Mouse (Mus musculus): Measurements from ENCODE around the gene Prg4. TPM values are rescaled to one million over a fixed set of nuclear protein-coding genes. Genes with fewer than 3 reads are reported as not detected.
A peak's percentile ranks its signal among the peaks of the same experiment; 100 is the strongest.

The Prg4 gene
- total and polyA plus RNA-seq, 2 experiments from 2014 or later, result 2.0 to 12.9 TPM

DNA sequence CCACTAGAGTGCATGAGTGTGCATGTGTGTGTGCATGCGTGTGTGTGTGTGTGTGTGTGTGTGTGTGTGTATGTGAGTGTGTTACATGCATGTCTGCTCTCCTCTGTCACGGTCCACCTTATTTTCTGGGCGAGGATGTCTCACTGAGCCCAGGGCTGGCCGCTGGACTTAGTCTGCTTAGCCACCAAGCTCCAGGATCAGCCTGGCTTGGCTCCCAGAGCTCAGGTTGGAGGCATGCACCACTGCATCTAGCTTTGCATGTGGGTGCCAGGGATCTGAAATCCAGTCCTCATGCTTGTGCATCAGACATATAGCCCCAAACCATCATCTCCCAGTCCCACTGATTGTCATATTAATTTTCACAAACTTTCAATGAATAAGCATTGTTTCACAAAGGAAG, 2.3 kb downstream of the Prg4 start:
- WGBS, result 80% methylated on average over 4 of the region's 4 CpGs
- ATAC-seq (ENCODE audit: low FRiP score) (no peak), DNase-seq (ENCODE audit: low spot score) (no peak)
- TF ChIP-seq CTCF (IDR thresholded peaks at IDR 0.05), result no peak
- no peak overlapping the region for H3K9ac ChIP-seq (replicated peaks; ENCODE audit: low read length, poor library complexity, severe bottlenecking)
- H3K36me3 ChIP-seq (ENCODE audit: insufficient read depth, low read length), result no peaks in the 10 kb centered on the region
- no peak overlapping the region for H3K27ac ChIP-seq (ENCODE audit: low read depth, low read length)
- no peak overlapping the region for H3K4me3 ChIP-seq (ENCODE audit: low read depth, low read length)
- no peaks in the 10 kb centered on the region for H3K9me3 ChIP-seq (ENCODE audit: low read length)
- no peak overlapping the region for H3K4me2 ChIP-seq (ENCODE audit: low read depth, low read length, poor library complexity, severe bottlenecking)
- no peaks in the 10 kb centered on the region for H3K27me3 ChIP-seq (ENCODE audit: insufficient read depth, low read length)
- no peaks in the 10 kb centered on the region for H3K4me1 ChIP-seq (ENCODE audit: insufficient read depth, low read length)

- DNase-seq (ENCODE audit: low spot score) (no peak), ATAC-seq (ENCODE audit: low FRiP score) (no peak)
- no peak overlapping the region for H3K4me3 ChIP-seq (ENCODE audit: low read depth, low read length)
- H3K9ac ChIP-seq (replicated peaks; ENCODE audit: low read length, poor library complexity, severe bottlenecking), result no peak overlapping the region
- no peak overlapping the region for H3K27ac ChIP-seq (ENCODE audit: low read depth, low read length)
- H3K4me1 ChIP-seq (ENCODE audit: insufficient read depth, low read length), result no peaks in the 10 kb centered on the region
- H3K27me3 ChIP-seq (ENCODE audit: insufficient read depth, low read length), result no peaks in the 10 kb centered on the region
- no peaks in the 10 kb centered on the region for H3K9me3 ChIP-seq (ENCODE audit: low read length)
- no peaks in the 10 kb centered on the region for H3K36me3 ChIP-seq (ENCODE audit: insufficient read depth, low read length)
- no peak overlapping the region for H3K4me2 ChIP-seq (ENCODE audit: low read depth, low read length, poor library complexity, severe bottlenecking)
- 84% methylated on average over 5 of the region's 5 CpGs for WGBS
- no peak for TF ChIP-seq CTCF (IDR thresholded peaks at IDR 0.05)
Measured at GRCm38 (mm10) chr1:150463068-150463467, 2.9 kb downstream of the Prg4 start.

DNA sequence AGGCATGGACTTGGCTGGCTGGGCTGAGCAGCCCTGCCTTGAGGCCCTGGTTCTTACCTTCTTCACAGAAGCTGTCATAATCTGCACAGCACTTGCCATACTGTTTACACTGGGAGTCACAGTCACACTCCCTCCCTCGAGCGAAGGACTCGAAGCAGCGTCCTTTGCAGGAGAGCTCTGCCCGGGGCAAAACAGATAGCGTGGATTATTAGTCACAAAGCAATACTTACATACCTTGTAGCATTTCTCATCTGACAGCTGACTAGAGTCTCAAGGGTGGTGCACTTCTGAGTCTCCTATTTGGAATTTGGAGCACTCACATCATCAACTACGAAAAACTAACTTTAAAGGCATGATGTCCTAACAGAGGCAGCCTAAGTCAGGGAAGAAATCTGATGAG, 5.4 kb downstream of the Prg4 start:
- 73% methylated on average over 7 of the region's 7 CpGs for WGBS
- ATAC-seq (ENCODE audit: low FRiP score) (no peak; the same call in 1 of the 2 replicates), DNase-seq (ENCODE audit: low spot score) (no peak)
- Histone ChIP-seq H3K27me3 (ENCODE audit: insufficient read depth, low read length) (no peaks in the 10 kb centered on the region), H3K27ac (ENCODE audit: low read depth, low read length) (no peak overlapping the region), H3K4me1 (ENCODE audit: insufficient read depth, low read length) (no peaks in the 10 kb centered on the region), H3K4me2 (ENCODE audit: low read depth, low read length, poor library complexity, severe bottlenecking) (no peak overlapping the region), H3K9ac (replicated peaks; ENCODE audit: low read length, poor library complexity, severe bottlenecking) (no peak overlapping the region), H3K4me3 (ENCODE audit: low read depth, low read length) (no peak overlapping the region), H3K36me3 (ENCODE audit: insufficient read depth, low read length) (no peaks in the 10 kb centered on the region), H3K9me3 (ENCODE audit: low read length) (no peaks in the 10 kb centered on the region)
- TF ChIP-seq CTCF (IDR thresholded peaks at IDR 0.05), result no peak

DNA sequence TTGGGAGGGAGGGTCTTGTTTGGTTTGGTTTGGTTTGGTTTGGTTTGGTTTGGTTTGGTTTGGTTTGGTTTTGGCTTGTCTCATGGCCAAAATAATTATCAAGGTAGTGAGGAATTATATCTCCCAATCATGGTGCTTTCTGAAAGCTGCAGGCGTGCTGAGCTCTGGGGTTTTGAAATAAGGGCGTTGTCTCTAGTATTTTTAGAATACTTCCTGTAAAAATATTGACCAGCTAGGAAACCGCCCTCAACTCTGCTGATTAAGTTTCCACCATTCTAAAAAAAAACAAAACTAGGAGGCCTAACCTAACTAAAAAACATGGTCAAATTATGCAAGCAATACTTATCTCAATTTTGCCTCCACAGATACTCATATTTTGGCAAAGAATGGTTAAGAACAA, 6.4 kb downstream of the Prg4 start:
- H3K27ac ChIP-seq (ENCODE audit: low read depth, low read length), result no peak overlapping the region
- no peaks in the 10 kb centered on the region for H3K4me1 ChIP-seq (ENCODE audit: insufficient read depth, low read length)
- no peak for TF ChIP-seq CTCF (IDR thresholded peaks at IDR 0.05)
- DNase-seq (ENCODE audit: low spot score) (no peak), ATAC-seq (ENCODE audit: low FRiP score) (no peak)
- no peak overlapping the region for H3K4me3 ChIP-seq (ENCODE audit: low read depth, low read length)
- H3K4me2 ChIP-seq (ENCODE audit: low read depth, low read length, poor library complexity, severe bottlenecking), result no peak overlapping the region
- no peak overlapping the region for H3K9ac ChIP-seq (replicated peaks; ENCODE audit: low read length, poor library complexity, severe bottlenecking)
- WGBS, result 87% methylated on average over 3 of the region's 3 CpGs
- no peaks in the 10 kb centered on the region for H3K9me3 ChIP-seq (ENCODE audit: low read length)
- H3K36me3 ChIP-seq (ENCODE audit: insufficient read depth, low read length), result no peaks in the 10 kb centered on the region
- H3K27me3 ChIP-seq (ENCODE audit: insufficient read depth, low read length), result no peaks in the 10 kb centered on the region

DNA sequence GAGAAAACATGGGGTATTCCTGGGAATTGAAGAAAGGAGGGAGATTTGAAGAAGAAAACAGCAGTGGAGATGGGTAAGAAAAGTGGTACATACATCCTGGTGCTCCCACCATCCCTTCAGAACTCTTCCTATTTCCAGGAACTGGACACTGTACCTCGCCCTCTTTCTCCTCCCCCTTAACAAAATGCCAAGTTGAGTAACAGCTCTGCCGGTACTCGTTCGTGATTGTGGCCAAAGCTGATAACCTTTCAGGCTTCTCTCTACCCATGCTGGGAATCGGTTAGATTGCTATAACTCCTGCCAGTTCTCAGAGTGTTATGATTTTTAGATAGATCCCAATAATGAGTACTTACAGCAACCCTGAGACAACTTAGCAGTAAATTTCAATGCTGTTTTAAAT, 7.0 kb downstream of the Prg4 start:
- 94% methylated on average over 5 of the region's 5 CpGs for WGBS
- H3K36me3 ChIP-seq (ENCODE audit: insufficient read depth, low read length), result no peaks in the 10 kb centered on the region
- H3K4me1 ChIP-seq (ENCODE audit: insufficient read depth, low read length), result no peaks in the 10 kb centered on the region
- no peak overlapping the region for H3K9ac ChIP-seq (replicated peaks; ENCODE audit: low read length, poor library complexity, severe bottlenecking)
- no peak overlapping the region for H3K27ac ChIP-seq (ENCODE audit: low read depth, low read length)
- DNase-seq (ENCODE audit: low spot score) (no peak), ATAC-seq (ENCODE audit: low FRiP score) (no peak)
- no peak for TF ChIP-seq CTCF (IDR thresholded peaks at IDR 0.05)
- no peak overlapping the region for H3K4me2 ChIP-seq (ENCODE audit: low read depth, low read length, poor library complexity, severe bottlenecking)
- H3K9me3 ChIP-seq (ENCODE audit: low read length), result no peaks in the 10 kb centered on the region
- H3K27me3 ChIP-seq (ENCODE audit: insufficient read depth, low read length), result no peaks in the 10 kb centered on the region
- H3K4me3 ChIP-seq (ENCODE audit: low read depth, low read length), result no peak overlapping the region

GRCm38 (mm10) chr1:150441731-150442130, 24.2 kb downstream of the Prg4 start:
- 81% methylated on average over 4 of the region's 4 CpGs for WGBS
- no peak for ATAC-seq (ENCODE audit: low FRiP score)

More at GRCm38 (mm10) chr1:150441731-150442130, 24.2 kb downstream of the Prg4 start:
- DNase-seq (ENCODE audit: low spot score), result no peak
- no peaks in the 10 kb centered on the region for H3K27me3 ChIP-seq (ENCODE audit: insufficient read depth, low read length)
- H3K9ac ChIP-seq (replicated peaks; ENCODE audit: low read length, poor library complexity, severe bottlenecking), result no peak overlapping the region
- no peaks in the 10 kb centered on the region for H3K9me3 ChIP-seq (ENCODE audit: low read length)
- H3K4me3 ChIP-seq (ENCODE audit: low read depth, low read length), result no peak overlapping the region
- H3K4me1 ChIP-seq (ENCODE audit: insufficient read depth, low read length), result no peaks in the 10 kb centered on the region
- H3K36me3 ChIP-seq (ENCODE audit: insufficient read depth, low read length), result peaks cover 53% of the 10 kb centered on the region
- no peak overlapping the region for H3K27ac ChIP-seq (ENCODE audit: low read depth, low read length)
- no peak overlapping the region for H3K4me2 ChIP-seq (ENCODE audit: low read depth, low read length, poor library complexity, severe bottlenecking)
- peak; percentile 41 for TF ChIP-seq CTCF (IDR thresholded peaks at IDR 0.05)

Measured in midbrain, postnatal 0 days (tissue).